Mouse (Mus musculus): Measurements from ENCODE around the gene Tshz2. TPM values are rescaled to one million over a fixed set of nuclear protein-coding genes. Genes with fewer than 3 reads are reported as not detected.

Gene Tshz2
- polyA plus RNA-seq, 1 experiment from 2014 or later = 12.0 TPM

GRCm38 (mm10) chr2:169597357-169597756, 35.5 kb upstream of the Tshz2 start:
- 29% methylated on average over 6 of the region's 6 CpGs for WGBS

DNA sequence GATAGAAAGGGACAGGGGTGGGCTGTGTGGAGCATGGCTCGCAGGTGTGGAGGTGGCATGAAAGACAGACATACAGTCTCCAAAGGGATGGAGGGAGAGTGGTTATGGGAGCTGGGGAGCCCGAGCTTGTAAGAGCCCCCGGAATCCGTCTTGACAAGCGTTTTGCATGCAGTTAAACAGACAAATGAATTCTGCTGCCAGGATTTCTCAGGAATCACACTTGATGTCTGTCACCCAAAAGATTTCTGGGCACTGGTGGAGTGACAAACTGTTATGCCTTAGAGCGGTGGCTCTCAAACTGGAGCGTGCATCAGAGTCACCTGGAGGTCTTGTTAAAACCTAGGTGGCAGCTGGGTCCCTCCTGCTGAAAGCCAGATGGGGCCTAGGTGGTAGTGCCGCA, 34.8 kb upstream of the Tshz2 start:
- 54% methylated on average over 8 of the region's 8 CpGs for WGBS
- Histone ChIP-seq H3K4me3 (replicated peaks; ENCODE audit: low read length) (no peak overlapping the region), H3K4me1 (replicated peaks; ENCODE audit: control insufficient read depth, insufficient read depth, low read length) (peaks cover 34% of the 10 kb centered on the region), H3K27me3 (replicated peaks; ENCODE audit: control insufficient read depth, insufficient read depth, low read length) (no peaks in the 10 kb centered on the region), H3K4me2 (ENCODE audit: low read length) (no peak overlapping the region), H3K36me3 (ENCODE audit: control insufficient read depth, insufficient read depth) (no peaks in the 10 kb centered on the region), H3K9me3 (ENCODE audit: control insufficient read depth, low read length) (no peaks in the 10 kb centered on the region), H3K9ac (replicated peaks; ENCODE audit: low read depth, low read length) (no peak overlapping the region), H3K27ac (ENCODE audit: low read length) (peak overlapping the region; percentile 3)
- ATAC-seq = 0 out of 2 replicates have a peak, but pooled peaks have one; percentile 15

More at GRCm38 (mm10) chr2:169597357-169597756, 35.5 kb upstream of the Tshz2 start:
- H3K27ac ChIP-seq (ENCODE audit: low read length) = no peak overlapping the region
- H3K36me3 ChIP-seq (ENCODE audit: control insufficient read depth, insufficient read depth) = no peaks in the 10 kb centered on the region
- H3K9me3 ChIP-seq (ENCODE audit: control insufficient read depth, low read length) = no peaks in the 10 kb centered on the region
- H3K4me2 ChIP-seq (ENCODE audit: low read length) = no peak overlapping the region
- H3K4me3 ChIP-seq (replicated peaks; ENCODE audit: low read length) = no peak overlapping the region
- H3K4me1 ChIP-seq (replicated peaks; ENCODE audit: control insufficient read depth, insufficient read depth, low read length) = peaks cover 34% of the 10 kb centered on the region
- H3K9ac ChIP-seq (replicated peaks; ENCODE audit: low read depth, low read length) = no peak overlapping the region
- H3K27me3 ChIP-seq (replicated peaks; ENCODE audit: control insufficient read depth, insufficient read depth, low read length) = no peaks in the 10 kb centered on the region
- ATAC-seq = peak; percentile 33; the same call in 1 of the 2 replicates

DNA sequence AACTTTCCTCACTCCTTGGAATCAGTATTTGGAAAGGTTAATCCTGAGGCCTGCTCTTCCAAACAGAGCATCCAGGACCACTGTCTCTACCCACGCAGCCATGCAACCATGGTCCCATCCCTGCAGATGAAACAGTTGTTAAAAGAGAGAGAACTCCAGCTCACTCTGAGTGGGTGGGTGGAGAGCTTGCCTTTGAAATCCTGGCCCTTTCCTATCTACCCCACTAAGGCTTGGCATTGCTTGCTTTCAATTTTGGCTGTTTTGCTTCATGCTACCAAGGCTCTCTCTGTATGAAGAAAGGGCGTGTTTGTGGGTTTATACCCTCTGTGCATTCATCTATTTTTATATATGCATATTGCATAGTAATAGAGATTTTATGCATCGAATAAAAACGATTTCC, 33.2 kb upstream of the Tshz2 start:
- H3K36me3 ChIP-seq (ENCODE audit: control insufficient read depth, insufficient read depth) = no peaks in the 10 kb centered on the region
- peak overlapping the region; percentile 16; the same call in 1 of the 2 replicates for H3K27ac ChIP-seq (ENCODE audit: low read length)
- no peak for ATAC-seq
- H3K4me2 ChIP-seq (ENCODE audit: low read length) = no peak overlapping the region
- H3K4me3 ChIP-seq (replicated peaks; ENCODE audit: low read length) = no peak overlapping the region
- H3K27me3 ChIP-seq (replicated peaks; ENCODE audit: control insufficient read depth, insufficient read depth, low read length) = no peaks in the 10 kb centered on the region
- no peak overlapping the region for H3K9ac ChIP-seq (replicated peaks; ENCODE audit: low read depth, low read length)
- 69% methylated on average over 4 of the region's 4 CpGs for WGBS
- H3K9me3 ChIP-seq (ENCODE audit: control insufficient read depth, low read length) = no peaks in the 10 kb centered on the region
- H3K4me1 ChIP-seq (replicated peaks; ENCODE audit: control insufficient read depth, insufficient read depth, low read length) = peaks cover 34% of the 10 kb centered on the region

- no peak overlapping the region for H3K4me2 ChIP-seq (ENCODE audit: low read length)
- H3K9ac ChIP-seq (replicated peaks; ENCODE audit: low read depth, low read length) = no peak overlapping the region
- peak overlapping the region; percentile 5; the same call in 1 of the 2 replicates for H3K27ac ChIP-seq (ENCODE audit: low read length)
- no peaks in the 10 kb centered on the region for H3K9me3 ChIP-seq (ENCODE audit: control insufficient read depth, low read length)
- no peaks in the 10 kb centered on the region for H3K36me3 ChIP-seq (ENCODE audit: control insufficient read depth, insufficient read depth)
- peak; percentile 52; the same call in 1 of the 2 replicates for ATAC-seq
- H3K27me3 ChIP-seq (replicated peaks; ENCODE audit: control insufficient read depth, insufficient read depth, low read length) = no peaks in the 10 kb centered on the region
- H3K4me3 ChIP-seq (replicated peaks; ENCODE audit: low read length) = no peak overlapping the region
- WGBS = 47% methylated on average over 6 of the region's 6 CpGs
- peaks cover 34% of the 10 kb centered on the region for H3K4me1 ChIP-seq (replicated peaks; ENCODE audit: control insufficient read depth, insufficient read depth, low read length)
Observed at GRCm38 (mm10) chr2:169600163-169600562, 32.6 kb upstream of the Tshz2 start.

DNA sequence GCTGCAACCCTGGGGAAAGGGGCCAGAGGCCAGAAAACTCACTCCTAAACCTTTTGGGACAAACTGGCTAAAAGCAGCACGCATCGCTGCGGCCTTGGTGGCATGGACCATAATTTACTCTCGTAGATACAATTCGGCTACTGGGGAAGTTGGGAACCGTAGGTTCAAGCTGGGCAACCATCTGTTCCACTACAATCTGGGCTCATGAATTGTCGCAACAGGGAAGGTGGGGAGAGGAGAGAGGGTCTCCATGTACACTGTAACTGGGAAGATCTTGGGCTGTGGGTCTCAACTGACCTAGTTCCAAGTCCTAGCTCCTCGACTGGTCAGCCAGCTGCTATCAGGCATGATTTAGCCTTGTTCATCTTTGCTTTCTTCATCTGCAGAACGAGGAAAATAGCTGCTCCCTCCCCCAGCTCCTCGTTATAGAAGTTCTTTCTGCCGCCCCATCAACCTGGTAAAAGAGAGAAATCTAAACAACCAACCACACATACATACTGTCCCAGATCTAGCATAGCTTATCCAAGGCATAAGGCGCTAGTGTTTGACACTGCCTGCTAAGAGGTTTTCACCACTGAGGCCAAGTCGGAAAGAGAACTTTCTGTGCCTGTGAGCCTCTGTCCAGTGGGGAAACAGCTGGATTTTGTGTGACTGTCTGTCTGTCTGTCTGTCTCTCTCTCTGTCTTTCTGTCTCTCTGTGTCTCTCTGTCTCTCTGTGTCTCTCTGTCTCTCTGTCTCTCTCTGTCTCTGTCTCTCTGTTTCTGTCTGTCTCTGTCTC, 25.7 kb upstream of the Tshz2 start:
- Histone ChIP-seq H3K4me3 (replicated peaks; ENCODE audit: low read length) (no peak overlapping the region), H3K9me3 (ENCODE audit: control insufficient read depth, low read length) (no peaks in the 10 kb centered on the region), H3K27ac (ENCODE audit: low read length) (no peak overlapping the region), H3K36me3 (ENCODE audit: control insufficient read depth, insufficient read depth) (no peaks in the 10 kb centered on the region), H3K27me3 (replicated peaks; ENCODE audit: control insufficient read depth, insufficient read depth, low read length) (no peaks in the 10 kb centered on the region; the same call in 1 of the 2 replicates), H3K4me2 (ENCODE audit: low read length) (no peak overlapping the region), H3K4me1 (replicated peaks; ENCODE audit: control insufficient read depth, insufficient read depth, low read length) (peaks cover 15% of the 10 kb centered on the region), H3K9ac (replicated peaks; ENCODE audit: low read depth, low read length) (no peak overlapping the region)
- ATAC-seq = no peak
- 66% methylated on average over 13 of the region's 13 CpGs for WGBS

DNA sequence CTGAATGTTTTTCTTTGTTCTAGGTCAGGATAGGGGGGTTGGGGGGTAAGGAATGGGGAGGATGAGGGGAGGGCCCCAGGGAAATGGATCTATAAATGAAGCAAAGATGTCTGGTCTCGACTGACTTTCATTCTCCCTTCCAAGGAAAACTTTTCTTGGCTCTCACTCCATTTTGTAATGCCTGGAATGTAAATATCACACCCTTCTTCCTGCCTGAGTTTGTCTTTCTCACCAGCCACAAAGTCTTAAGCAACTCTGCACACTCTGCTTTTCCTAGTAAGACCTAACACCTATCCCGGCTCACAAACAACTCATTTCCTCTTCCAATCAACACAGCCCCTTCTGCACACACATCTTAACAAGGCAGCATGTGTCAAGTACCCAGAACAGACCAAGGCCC, 25.0 kb upstream of the Tshz2 start:
- no peaks in the 10 kb centered on the region for H3K36me3 ChIP-seq (ENCODE audit: control insufficient read depth, insufficient read depth)
- no peak for ATAC-seq
- H3K4me3 ChIP-seq (replicated peaks; ENCODE audit: low read length) = no peak overlapping the region
- peaks cover 20% of the 10 kb centered on the region for H3K4me1 ChIP-seq (replicated peaks; ENCODE audit: control insufficient read depth, insufficient read depth, low read length)
- H3K27ac ChIP-seq (ENCODE audit: low read length) = no peak overlapping the region
- no peak overlapping the region for H3K9ac ChIP-seq (replicated peaks; ENCODE audit: low read depth, low read length)
- no peak overlapping the region for H3K4me2 ChIP-seq (ENCODE audit: low read length)
- no peaks in the 10 kb centered on the region for H3K9me3 ChIP-seq (ENCODE audit: control insufficient read depth, low read length)
- WGBS = 63% methylated on average over 2 of the region's 2 CpGs
- no peaks in the 10 kb centered on the region; the same call in 1 of the 2 replicates for H3K27me3 ChIP-seq (replicated peaks; ENCODE audit: control insufficient read depth, insufficient read depth, low read length)

GRCm38 (mm10) chr2:169609956-169610355, 22.9 kb upstream of the Tshz2 start:
- ATAC-seq = no peak
- Histone ChIP-seq H3K27ac (ENCODE audit: low read length) (no peak overlapping the region), H3K36me3 (ENCODE audit: control insufficient read depth, insufficient read depth) (no peaks in the 10 kb centered on the region), H3K4me3 (replicated peaks; ENCODE audit: low read length) (no peak overlapping the region), H3K9me3 (ENCODE audit: control insufficient read depth, low read length) (no peaks in the 10 kb centered on the region), H3K9ac (replicated peaks; ENCODE audit: low read depth, low read length) (no peak overlapping the region), H3K4me1 (replicated peaks; ENCODE audit: control insufficient read depth, insufficient read depth, low read length) (peaks cover 20% of the 10 kb centered on the region), H3K4me2 (ENCODE audit: low read length) (no peak overlapping the region), H3K27me3 (replicated peaks; ENCODE audit: control insufficient read depth, insufficient read depth, low read length) (no peaks in the 10 kb centered on the region; the same call in 1 of the 2 replicates)
- 48% methylated on average over 13 of the region's 13 CpGs for WGBS

DNA sequence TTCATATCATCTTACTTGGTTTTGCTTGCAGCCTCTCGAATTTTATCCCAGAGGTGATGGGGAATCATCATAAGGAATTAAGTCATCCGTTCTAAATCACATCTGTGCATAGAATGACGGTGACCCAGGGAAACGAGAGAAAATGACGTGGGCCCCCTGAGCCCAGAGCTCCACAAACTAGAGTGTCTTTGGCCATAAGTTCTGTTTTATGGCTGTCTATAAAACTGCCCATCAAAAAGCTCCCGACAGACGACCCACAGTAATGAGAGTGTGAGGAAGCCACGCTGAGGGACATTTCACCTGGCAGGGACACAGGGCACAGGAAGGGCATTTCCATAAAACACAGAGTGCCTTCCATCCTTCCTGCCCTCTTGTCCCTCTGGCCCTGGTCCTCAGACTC, 21.9 kb upstream of the Tshz2 start:
- H3K27me3 ChIP-seq (replicated peaks; ENCODE audit: control insufficient read depth, insufficient read depth, low read length) = no peaks in the 10 kb centered on the region; the same call in 1 of the 2 replicates
- ATAC-seq = no peak
- H3K4me3 ChIP-seq (replicated peaks; ENCODE audit: low read length) = no peak overlapping the region
- WGBS = 86% methylated on average over 8 of the region's 8 CpGs
- H3K27ac ChIP-seq (ENCODE audit: low read length) = no peak overlapping the region
- H3K4me2 ChIP-seq (ENCODE audit: low read length) = no peak overlapping the region
- H3K36me3 ChIP-seq (ENCODE audit: control insufficient read depth, insufficient read depth) = no peaks in the 10 kb centered on the region
- no peak overlapping the region for H3K9ac ChIP-seq (replicated peaks; ENCODE audit: low read depth, low read length)
- H3K4me1 ChIP-seq (replicated peaks; ENCODE audit: control insufficient read depth, insufficient read depth, low read length) = peaks cover 20% of the 10 kb centered on the region
- no peaks in the 10 kb centered on the region for H3K9me3 ChIP-seq (ENCODE audit: control insufficient read depth, low read length)

DNA sequence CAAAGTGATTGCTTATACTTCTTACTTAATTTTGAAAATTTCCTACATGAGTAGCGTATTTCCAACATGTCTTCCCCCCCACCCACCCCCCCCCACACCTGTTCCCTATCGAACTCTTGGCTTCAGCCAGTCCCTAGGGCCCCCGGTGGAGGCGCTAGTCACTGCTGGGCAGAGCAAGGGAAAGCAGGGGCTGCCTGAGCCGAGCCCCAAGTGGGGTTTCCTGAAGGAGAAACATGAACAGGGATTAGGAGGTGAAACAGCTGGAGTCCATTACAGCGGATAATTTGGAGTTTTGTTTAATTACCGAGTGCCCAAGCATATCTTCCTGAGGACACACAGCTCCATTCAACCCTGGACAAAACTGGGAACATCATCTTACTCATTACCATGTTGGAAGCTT, 21.3 kb upstream of the Tshz2 start:
- Histone ChIP-seq H3K27ac (ENCODE audit: low read length) (no peak overlapping the region), H3K27me3 (replicated peaks; ENCODE audit: control insufficient read depth, insufficient read depth, low read length) (no peaks in the 10 kb centered on the region; the same call in 1 of the 2 replicates), H3K4me1 (replicated peaks; ENCODE audit: control insufficient read depth, insufficient read depth, low read length) (peaks cover 19% of the 10 kb centered on the region), H3K9ac (replicated peaks; ENCODE audit: low read depth, low read length) (no peak overlapping the region), H3K4me2 (ENCODE audit: low read length) (no peak overlapping the region), H3K4me3 (replicated peaks; ENCODE audit: low read length) (no peak overlapping the region), H3K9me3 (ENCODE audit: control insufficient read depth, low read length) (no peaks in the 10 kb centered on the region), H3K36me3 (ENCODE audit: control insufficient read depth, insufficient read depth) (no peaks in the 10 kb centered on the region)
- 18% methylated on average over 7 of the region's 7 CpGs for WGBS
- ATAC-seq = no peak
